Mouse (Mus musculus): ENCODE measurements around the gene Aatf.
"Not testable (repeated sequence)": the region's sequence is repeated elsewhere in the genome, so short reads cannot be mapped to it uniquely, and the experiment has no call there.

Aatf gene

GRCm38 (mm10) chr11:84430336-84430735, 83.0 kb downstream of the Aatf start:
- no peak for DNase-seq

GRCm38 (mm10) chr11:84429581-84429980, 83.7 kb downstream of the Aatf start:
- DNase-seq: peak; percentile 28

- DNase-seq: no peak
These were observed 86.7 kb downstream of the Aatf start for GRCm38 (mm10) chr11:84426633-84426998.

DNA sequence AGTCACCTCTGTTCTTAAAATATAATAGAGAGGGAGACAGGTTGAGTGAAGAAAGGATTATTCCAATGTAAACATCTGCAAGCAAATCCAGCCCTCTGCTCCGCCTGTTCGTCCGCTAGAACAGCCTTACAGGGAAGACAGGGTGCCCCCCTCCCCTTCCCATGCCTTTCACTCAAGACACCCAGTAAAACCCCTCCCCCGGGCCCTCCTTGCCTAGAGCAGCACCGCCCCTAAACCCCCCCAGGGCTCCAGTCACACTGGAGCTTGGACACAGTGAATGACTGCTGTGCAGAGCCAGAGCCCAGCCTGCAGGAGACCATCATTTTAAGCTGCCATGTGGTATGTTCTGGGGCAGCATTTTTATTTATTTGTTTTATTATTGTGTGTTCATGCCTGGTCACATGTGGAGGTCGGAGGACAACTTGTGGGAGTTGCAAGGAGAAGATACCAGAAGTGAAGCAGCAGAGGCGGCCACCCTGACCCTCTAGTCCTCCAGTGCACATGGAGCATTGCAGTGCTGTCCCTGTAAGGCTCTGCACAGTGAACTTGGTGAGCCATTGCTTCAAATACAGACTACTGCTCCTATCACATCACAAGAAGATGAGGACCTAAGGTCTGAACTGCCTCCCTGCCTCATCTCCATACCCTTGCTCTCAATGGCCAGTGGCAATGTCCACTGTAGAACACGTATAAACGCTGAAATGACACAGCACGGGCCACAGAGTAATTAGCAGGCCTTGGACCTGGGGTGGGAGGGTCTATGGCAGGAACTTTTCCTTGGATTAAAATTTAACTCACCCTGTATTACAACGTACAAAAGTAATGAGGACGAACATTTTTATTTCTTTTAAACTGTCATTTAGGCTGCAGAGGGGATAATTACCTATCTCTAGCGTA, 87.3 kb downstream of the Aatf start:
- no peak for DNase-seq

DNA sequence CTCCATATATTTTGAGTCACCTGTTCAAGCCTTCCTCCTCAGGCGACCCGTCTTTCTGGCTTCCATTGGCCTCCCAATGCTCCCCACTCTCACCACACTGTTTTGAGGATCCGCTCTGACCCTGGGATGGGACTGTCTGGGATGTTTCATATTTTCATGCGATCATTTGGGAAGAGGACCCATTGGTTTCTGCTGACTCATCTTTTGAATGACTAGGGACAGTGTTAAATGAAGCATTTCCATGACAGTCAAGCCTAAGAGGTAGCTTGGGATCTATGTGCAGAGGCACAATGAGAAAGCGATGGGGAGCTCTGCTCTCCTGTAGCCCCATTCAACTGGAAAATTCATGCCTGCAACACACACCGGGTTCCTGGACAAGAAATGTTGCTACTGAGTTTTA, 92.5 kb downstream of the Aatf start:
- no peak for DNase-seq

- DNase-seq: no peak
These were observed 100.2 kb downstream of the Aatf start for GRCm38 (mm10) chr11:84413111-84413510.

- DNase-seq: no peak
These were observed 101.0 kb downstream of the Aatf start for GRCm38 (mm10) chr11:84412201-84412934.

- no peak for DNase-seq
These were observed 101.7 kb downstream of the Aatf start for GRCm38 (mm10) chr11:84411642-84412018.

DNA sequence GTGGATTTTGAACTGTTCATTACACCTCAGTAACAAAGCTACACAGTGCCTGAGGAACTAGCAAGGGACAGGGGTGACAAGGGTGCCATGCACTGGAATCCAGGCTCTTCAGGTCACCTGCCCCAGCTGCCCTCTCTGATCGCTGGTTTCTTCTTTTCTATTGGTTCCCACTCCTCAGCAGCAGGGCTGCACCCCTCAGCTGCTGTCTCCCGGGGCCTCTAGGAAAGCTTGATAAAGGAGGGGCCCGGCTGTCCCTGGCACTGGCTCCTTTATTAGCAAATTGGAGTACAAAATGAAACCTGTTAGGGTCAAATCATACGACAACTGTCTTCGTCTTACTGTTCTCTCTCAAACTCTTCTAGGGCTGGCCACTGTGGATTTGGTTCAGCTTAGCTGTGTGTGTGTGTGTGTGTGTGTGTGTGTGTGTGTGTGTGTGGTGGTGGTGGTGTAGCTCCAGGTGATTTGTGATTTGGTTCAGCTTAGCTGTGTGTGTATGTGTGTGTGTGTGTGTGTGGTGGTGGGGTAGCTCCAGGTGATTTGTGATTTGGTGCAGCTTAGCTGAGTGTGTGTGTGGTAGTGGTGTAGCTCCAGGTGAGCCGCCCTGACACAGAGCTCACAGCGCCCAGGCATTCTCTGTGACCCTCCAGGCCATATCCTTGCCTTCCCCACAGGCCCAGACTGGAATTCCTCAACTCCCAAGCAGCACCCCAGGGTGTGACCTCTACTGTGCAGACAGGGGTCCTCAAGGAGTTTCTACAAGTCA, 102.3 kb downstream of the Aatf start:
- no peak for DNase-seq

DNA sequence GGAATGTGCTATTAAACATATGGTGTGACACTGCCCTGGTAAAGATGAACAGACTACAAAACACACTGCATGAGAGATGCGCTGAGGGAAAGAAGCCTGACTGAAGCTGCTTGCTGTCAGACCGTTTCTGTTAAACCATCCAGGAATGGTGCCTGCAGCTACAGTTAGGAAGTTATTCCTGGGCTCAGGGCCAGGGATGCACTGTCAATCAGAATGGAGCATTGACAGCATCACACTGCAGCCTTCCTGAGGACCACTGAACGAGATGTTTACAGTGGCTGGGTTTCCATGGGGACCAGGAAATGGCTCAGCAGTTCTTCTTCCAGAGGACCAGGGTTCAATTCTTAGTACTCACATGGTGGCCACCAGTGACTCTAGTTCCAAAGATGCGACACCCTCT, 102.9 kb downstream of the Aatf start:
- no peak for DNase-seq

GRCm38 (mm10) chr11:84406733-84407132, 106.6 kb downstream of the Aatf start:
- DNase-seq: no peak

GRCm38 (mm10) chr11:84395010-84395409, 118.3 kb downstream of the Aatf start:
- DNase-seq: no peak

GRCm38 (mm10) chr11:84393571-84393970, 119.8 kb downstream of the Aatf start:
- no peak for DNase-seq

DNA sequence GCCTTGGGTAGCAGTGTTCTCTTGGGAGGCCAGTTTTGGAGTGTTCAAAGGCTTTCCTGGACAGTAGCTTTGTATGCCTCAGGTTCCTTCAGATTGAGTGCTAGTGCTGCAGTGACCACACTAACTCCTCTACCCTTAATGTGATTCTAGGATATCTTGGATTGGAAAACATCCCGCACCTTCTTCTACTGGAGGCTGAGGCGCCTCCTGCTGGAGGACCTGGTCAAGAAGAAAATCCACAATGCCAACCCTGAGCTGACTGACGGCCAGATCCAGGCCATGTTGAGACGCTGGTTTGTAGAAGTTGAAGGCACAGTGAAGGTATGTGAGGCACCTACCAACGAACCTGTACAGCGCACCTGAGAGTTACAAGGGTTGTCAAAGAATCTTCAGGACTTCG, 121.3 kb downstream of the Aatf start:
- DNase-seq: not testable (repeated sequence)

DNA sequence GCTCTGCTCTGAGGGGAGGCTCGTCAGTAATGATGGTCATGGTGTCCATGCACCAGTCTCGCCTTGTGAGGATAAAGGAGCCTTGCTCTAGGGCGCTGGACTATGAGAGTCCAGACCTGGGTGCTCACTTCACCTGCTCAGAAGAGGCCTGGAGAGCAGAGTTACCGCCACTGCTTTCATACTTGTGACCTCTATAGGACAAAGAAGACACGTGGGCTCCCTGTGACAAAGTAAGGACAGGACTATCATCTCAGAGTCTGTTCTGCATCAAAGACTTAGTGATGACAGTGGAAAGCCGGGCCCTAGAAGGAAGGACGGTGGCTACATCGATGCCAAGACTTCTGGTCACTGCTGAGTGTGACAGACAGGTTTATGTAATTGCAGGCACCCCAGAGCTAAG, 122.2 kb downstream of the Aatf start:
- DNase-seq: no peak

DNA sequence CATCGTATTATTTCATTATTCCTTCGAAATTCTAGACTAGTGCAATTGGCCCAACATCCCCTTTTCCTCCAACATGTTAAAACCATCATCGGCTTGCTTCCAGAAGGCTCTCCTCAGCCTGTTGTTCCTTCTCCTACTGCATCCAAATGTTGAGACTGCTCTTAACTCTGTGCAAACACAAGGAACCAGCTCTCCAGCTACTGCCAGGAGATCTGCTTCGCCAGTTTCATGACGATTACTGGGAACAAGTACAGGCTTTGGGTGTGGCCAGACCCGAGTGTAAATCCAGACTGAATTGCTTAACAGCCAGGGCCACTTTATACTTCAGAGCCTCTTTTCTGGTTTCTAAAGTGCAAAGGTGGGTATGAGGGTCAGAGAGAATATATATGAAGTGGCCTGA, 124.0 kb downstream of the Aatf start:
- no peak for DNase-seq

DNA sequence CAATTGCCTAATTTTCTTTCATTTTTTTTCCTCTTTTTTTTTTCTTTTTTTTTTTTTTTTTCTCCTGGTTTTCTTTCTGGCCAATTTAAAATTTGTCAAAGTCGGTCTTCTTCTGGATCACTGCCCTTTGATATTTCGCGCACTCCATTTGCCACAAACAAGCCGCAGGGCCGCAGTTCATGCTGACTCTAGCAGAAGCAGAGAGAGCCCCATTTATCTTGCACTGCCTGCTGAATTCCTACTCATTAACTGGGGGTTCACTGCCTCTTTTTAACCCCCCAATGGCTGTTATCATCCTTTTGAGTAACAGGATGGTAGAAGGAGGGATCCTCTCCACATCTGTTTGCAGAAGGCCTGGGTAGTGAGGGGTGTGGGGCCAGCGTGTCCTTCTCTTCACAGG, 129.4 kb downstream of the Aatf start:
- DNase-seq: no peak

- no peak for DNase-seq
These were observed 130.9 kb downstream of the Aatf start for GRCm38 (mm10) chr11:84382450-84382849.

DNA sequence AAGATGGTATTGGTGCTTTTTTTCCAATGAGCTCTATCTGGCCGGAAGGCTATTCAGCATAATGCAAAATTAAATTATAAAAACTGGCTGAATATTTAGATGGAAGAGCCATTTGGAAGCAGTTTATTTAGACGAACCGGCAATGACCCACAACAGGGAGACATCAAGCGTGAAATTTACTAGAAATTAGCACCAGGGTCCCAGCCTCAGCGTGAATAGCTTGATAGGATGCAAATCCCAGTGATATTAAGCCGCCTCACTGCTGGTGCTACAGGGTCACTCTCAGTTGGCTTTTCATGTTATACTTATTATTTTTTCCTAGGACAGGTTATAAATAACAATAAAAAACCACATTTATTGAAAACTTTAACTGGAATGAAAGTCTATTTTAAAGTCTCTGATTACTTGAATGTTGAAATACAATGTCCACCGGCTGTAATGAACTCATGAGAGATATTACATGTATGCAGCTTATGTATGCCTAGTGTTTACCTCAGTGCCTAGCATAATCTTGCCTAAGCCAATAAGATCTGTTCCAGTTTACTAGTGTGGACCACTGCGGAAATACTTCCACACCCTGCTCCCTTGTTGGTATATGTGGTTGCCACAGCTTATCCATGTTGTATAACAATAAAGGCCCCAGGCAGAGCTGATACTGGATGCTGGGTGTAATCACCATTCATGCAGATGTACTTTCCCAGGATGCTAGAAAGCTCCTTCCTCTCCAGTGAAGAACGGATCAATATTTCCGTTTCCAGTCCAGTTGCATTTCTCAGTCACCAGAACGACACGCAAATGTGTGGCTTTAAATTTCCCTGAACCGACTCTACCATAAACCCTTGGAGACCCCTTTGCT, 136.6 kb downstream of the Aatf start:
- DNase-seq: no peak

DNA sequence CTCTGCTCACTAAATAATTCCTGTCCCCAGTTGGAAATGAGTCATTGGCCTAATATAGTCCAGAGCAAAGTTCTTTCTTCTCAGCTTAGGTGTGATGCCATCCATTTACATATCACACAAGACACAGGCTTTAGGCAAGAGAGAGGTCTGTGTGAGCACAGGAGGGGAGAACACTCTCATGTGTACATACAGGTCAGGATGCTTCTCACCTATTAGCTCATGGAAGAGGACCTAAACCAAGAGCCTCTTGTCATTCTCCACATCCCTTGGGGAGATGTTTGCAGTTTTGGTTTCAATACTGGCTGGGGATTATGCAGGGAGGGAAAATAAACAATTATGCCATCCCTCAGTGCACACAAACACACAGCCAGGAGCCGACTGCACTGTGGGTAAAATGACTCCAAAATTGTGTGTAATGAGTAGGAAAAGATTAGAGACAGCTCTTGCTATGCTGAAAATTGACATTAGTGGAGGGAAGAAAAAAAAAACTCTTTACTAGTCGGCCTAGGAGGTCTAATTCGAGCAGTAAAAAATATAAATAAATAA, 137.3 kb downstream of the Aatf start:
- DNase-seq: no peak

- DNase-seq: no peak
These were observed 140.2 kb downstream of the Aatf start for GRCm38 (mm10) chr11:84373122-84373521.
